Mouse (Mus musculus): Measurements from ENCODE around the gene Tom1. TPM values are rescaled to one million over a fixed set of nuclear protein-coding genes. Genes with fewer than 3 reads are reported as not detected.

Gene Tom1
- total and polyA plus RNA-seq, 3 experiments = 38.7 to 55.1 (median 42.6) TPM

GRCm38 (mm10) chr8:75088989-75089881, 55.7 kb downstream of the Tom1 start:
- DNase-seq = peak; percentile 88

- DNase-seq = no peak
Observed at GRCm38 (mm10) chr8:75090781-75091365, 57.4 kb downstream of the Tom1 start.

- DNase-seq = peak; percentile 97
Observed at GRCm38 (mm10) chr8:75093399-75094156, 60.1 kb downstream of the Tom1 start, which contains the start of gene Hmox1. Hmox1 (plus strand) TSS chr8:75093621.

- DNase-seq = no peak
Observed at GRCm38 (mm10) chr8:75102956-75103355, 69.5 kb downstream of the Tom1 start.

- no peak for DNase-seq
Observed at GRCm38 (mm10) chr8:75103376-75103878, 69.9 kb downstream of the Tom1 start.

DNA sequence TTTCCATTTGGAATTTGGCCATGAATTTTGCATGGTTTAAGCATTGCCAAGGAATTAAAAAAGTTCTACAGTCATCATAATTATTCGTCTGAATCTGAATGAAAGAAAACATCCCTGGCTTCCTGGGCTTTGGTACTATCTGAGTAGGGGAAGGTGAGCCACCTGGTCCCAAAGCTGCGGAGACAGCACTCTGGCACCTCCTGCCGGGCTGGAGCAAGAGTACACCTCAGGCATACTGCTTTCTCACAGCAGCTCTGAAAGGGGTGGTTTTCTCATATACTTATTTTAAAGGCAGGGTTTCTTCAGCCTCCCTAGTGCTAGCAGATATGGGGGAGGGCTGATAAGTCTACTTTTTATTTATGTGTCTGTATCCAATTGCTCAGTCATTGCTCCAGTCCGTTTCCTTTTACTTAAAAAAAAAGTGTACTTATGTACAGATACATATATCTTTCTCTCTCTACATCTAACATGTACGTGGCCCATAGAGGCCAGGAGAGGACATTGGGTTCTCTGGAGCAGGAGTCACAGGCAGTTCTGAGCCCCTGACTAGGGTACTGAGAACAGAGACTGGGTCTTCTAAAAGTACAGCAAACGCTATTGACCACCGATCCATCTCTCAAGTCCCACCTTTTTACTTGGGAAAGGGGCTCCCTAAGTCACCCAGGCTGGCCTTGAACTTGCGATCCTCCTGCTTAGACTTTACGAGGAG, 75.2 kb downstream of the Tom1 start:
- DNase-seq = peak; percentile 89

GRCm38 (mm10) chr8:75109236-75109967, 75.9 kb downstream of the Tom1 start, which contains the start of gene Mcm5:
Mcm5 (plus strand) TSS chr8:75109569.
- peak; percentile 99 for DNase-seq

- DNase-seq = no peak
Observed at GRCm38 (mm10) chr8:75110093-75110492, 76.6 kb downstream of the Tom1 start.

DNA sequence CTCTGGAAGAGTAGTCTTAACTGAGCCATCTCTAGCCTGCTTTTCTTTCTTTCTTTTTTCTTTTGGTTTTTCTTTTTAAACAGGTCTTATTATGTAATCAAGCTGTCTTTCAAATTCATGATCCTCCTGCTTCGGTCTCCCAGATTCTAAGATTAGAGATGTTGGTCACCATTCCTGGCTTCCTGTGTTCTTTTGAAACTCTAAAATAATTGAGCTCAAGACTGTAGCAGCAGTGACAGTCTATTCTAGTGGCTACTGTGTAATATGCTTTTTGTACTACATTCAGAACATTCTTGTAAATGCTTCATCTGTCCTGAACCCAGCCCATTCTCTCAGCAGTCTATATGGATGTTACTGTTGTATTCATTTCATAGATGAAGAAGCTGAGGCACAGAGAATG, 85.0 kb downstream of the Tom1 start:
- no peak for DNase-seq

GRCm38 (mm10) chr8:75119287-75119686, 85.8 kb downstream of the Tom1 start:
- DNase-seq = no peak

Other genes with a start within 250 kb of the Tom1 start
- gene Isx, start 160.5 kb upstream of the Tom1 start, total RNA-seq (2021) = not detected
- gene Isx, start 160.5 kb upstream of the Tom1 start, polyA plus RNA-seq (2012; rRNA removed) = 0.28 TPM in 1 of 2 replicates, not detected in the other
- gene Hmgxb4, start 40.3 kb upstream of the Tom1 start, total RNA-seq (2021) = 10 to 100 TPM; 21.3 to 21.7 TPM
- 7.9 and 8.8 TPM in 2 replicates for gene Hmgxb4, start 40.3 kb upstream of the Tom1 start, polyA plus RNA-seq (2012; rRNA removed)
- gene Hmox1, start 59.9 kb downstream of the Tom1 start, total RNA-seq (2021) = 100 to 1,000 TPM in 1 of 2 experiments, 10 to 100 TPM in 1; 59.0 to 146 TPM
- gene Hmox1, start 59.9 kb downstream of the Tom1 start, polyA plus RNA-seq (2012; rRNA removed) = 37.4 and 66.4 TPM in 2 replicates
- gene Mcm5, start 75.9 kb downstream of the Tom1 start, total RNA-seq (2021) = 1 to 10 TPM; 8.2 to 9.8 TPM
- 6.7 and 7.3 TPM in 2 replicates for gene Mcm5, start 75.9 kb downstream of the Tom1 start, polyA plus RNA-seq (2012; rRNA removed)
- gene Rasd2, start 180.2 kb downstream of the Tom1 start, total RNA-seq (2021) = 1 to 10 TPM; 1.5 to 4.8 TPM
- gene Rasd2, start 180.2 kb downstream of the Tom1 start, polyA plus RNA-seq (2012; rRNA removed) = 2.9 and 3.3 TPM in 2 replicates